Mouse (Mus musculus) kidney, embryonic 14.5 days (tissue): Measurements from ENCODE around the gene Cdc14b. TPM values are rescaled to one million over a fixed set of nuclear protein-coding genes. Genes with fewer than 3 reads are reported as not detected.

Experiments
- ATAC-seq: fragments of 200-750 bp; cut with Nextera tagmentation; 2 replicates; pipeline ENCODE4 v1.8.0; 2017; ENCODE audit warnings: moderate number of reproducible peaks, mild to moderate bottlenecking, moderate TSS enrichment, moderate library complexity; ENCODE audit not compliant: low FRiP score, low TSS enrichment
- H3K27ac ChIP-seq: fragments of 300-500 bp; sonication (generic); 2 replicates; pipeline ENCODE4 v1.5.1; 2014; ENCODE audit warnings: low read depth, mild to moderate bottlenecking, low read length, moderate library complexity, mixed read lengths
- H3K27me3 ChIP-seq: fragments of 300-500 bp; sonication (generic); 2 replicates; pipeline ENCODE4 v1.6.1; 2014; ENCODE audit warnings: mild to moderate bottlenecking, low read length; ENCODE audit not compliant: control insufficient read depth, insufficient read depth
- H3K36me3 ChIP-seq: fragments of 300-500 bp; sonication (generic); 2 replicates; pipeline ENCODE4 v1.6.1; 2014; ENCODE audit warnings: low read length, mixed read lengths; ENCODE audit not compliant: control insufficient read depth, insufficient read depth
- H3K4me1 ChIP-seq: fragments of 300-500 bp; sonication (generic); 2 replicates; pipeline ENCODE4 v1.6.1; 2014; ENCODE audit warnings: low read length, mixed read lengths; ENCODE audit not compliant: control insufficient read depth, insufficient read depth
- H3K4me2 ChIP-seq: fragments of 300-500 bp; sonication (generic); replicated peaks from 2 replicates; pipeline ENCODE4 v1.6.1; 2014; ENCODE audit warnings: low read depth, mild to moderate bottlenecking, low read length
- H3K4me3 ChIP-seq: fragments of 300-500 bp; sonication (generic); 2 replicates; pipeline ENCODE4 v1.5.1; 2014; ENCODE audit warnings: mild to moderate bottlenecking, low read length
- H3K9ac ChIP-seq: fragments of 300-500 bp; sonication (generic); 2 replicates; pipeline ENCODE4 v1.6.1; 2014; ENCODE audit warnings: low read depth, mild to moderate bottlenecking, low read length, moderate library complexity
- H3K9me3 ChIP-seq: fragments of 300-500 bp; sonication (generic); 2 replicates; pipeline ENCODE4 v1.6.1; 2016; ENCODE audit warnings: low read length; ENCODE audit not compliant: control insufficient read depth
- WGBS: fragments of 180-500 bp; shearing (Covaris S2); extraction: QIAGEN DNeasy Blood & Tissue Kit; methylation state at CpG from one replicate; pipeline ENCODE4 v1.1.7; 2014; 5-methylcytosine and 5-hydroxymethylcytosine counted together
- polyA plus RNA-seq: library from polyadenylated mRNA; unstranded; fragments of >200 nt; fragmentation: Nextera tagmentation; extraction: Ambion mirVana; gene quantifications from 2 replicates; pipeline ENCODE4 v1.2.1, GENCODE M21; 2014

Gene Cdc14b
- polyA plus RNA-seq, 1 experiment from 2014 or later: 24.8 TPM

- no peak overlapping the region for H3K27ac ChIP-seq
- no peaks in the 10 kb centered on the region for H3K27me3 ChIP-seq
- H3K4me3 ChIP-seq: no peak overlapping the region
- no peaks in the 10 kb centered on the region for H3K9me3 ChIP-seq
- H3K4me1 ChIP-seq: no peaks in the 10 kb centered on the region
- WGBS: 79% methylated on average over 4 of the region's 4 CpGs
- no peak overlapping the region for H3K4me2 ChIP-seq
- no peak for ATAC-seq
- no peak overlapping the region for H3K9ac ChIP-seq
- peaks cover 5% of the 10 kb centered on the region; the same call in 1 of the 2 replicates for H3K36me3 ChIP-seq
Observed at GRCm38 (mm10) chr13:64198310-64198709, 76.8 kb downstream of the Cdc14b start.

DNA sequence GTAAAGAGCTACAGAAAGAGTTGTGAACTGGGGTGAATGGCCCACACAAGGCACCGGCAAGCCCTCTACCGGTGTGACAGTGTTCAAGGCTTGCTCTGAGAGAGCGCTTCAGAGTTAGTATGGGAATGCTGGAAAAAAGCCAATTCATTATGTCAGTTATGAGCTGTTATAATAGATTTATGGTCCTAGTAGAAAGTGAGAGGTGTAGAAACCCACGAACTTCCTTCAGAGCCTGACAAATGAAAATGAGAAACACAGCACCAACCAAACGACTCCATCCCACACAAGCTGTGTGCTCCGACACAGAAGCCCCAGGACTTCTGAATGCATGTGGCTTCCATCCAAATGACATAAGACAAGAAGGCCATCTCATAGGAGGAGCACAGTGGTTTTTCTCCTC is 77.2 kb downstream of the Cdc14b start:
- Histone ChIP-seq H3K27ac (no peak overlapping the region), H3K4me3 (no peak overlapping the region), H3K27me3 (no peaks in the 10 kb centered on the region), H3K9ac (no peak overlapping the region), H3K36me3 (peaks cover 5% of the 10 kb centered on the region; the same call in 1 of the 2 replicates), H3K4me2 (no peak overlapping the region), H3K4me1 (no peaks in the 10 kb centered on the region), H3K9me3 (no peaks in the 10 kb centered on the region)
- 79% methylated on average over 6 of the region's 6 CpGs for WGBS
- no peak for ATAC-seq

DNA sequence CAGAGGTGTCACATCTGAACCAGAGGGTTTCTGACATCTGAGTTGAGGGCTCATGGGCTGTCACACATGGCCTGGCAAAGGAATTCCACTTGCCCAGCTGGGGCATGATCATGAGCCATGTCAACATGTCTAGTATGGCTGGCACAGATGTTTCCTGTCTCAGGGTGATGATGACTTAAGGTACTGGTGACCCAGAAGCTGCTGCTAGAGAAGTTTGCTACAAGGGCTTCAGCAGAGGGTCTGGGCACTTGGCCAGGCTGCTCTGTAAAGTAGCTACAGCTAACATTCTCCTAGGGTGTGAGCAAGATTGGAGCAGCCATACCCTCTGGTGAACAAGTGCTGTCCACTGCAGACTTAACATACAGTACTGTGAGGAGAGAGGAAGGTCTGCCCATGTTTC is 88.0 kb downstream of the Cdc14b start:
- Histone ChIP-seq H3K9me3 (no peaks in the 10 kb centered on the region), H3K27ac (no peak overlapping the region), H3K9ac (no peak overlapping the region), H3K36me3 (peaks cover 16% of the 10 kb centered on the region), H3K4me1 (no peaks in the 10 kb centered on the region), H3K4me2 (no peak overlapping the region), H3K4me3 (no peak overlapping the region), H3K27me3 (no peaks in the 10 kb centered on the region)
- ATAC-seq: no peak

GRCm38 (mm10) chr13:64186516-64186915 is 88.6 kb downstream of the Cdc14b start:
- Histone ChIP-seq H3K4me1 (no peaks in the 10 kb centered on the region), H3K36me3 (peaks cover 18% of the 10 kb centered on the region), H3K27ac (no peak overlapping the region), H3K4me2 (no peak overlapping the region), H3K27me3 (no peaks in the 10 kb centered on the region), H3K4me3 (no peak overlapping the region), H3K9ac (no peak overlapping the region), H3K9me3 (no peaks in the 10 kb centered on the region)
- no peak for ATAC-seq
- WGBS: 94% methylated on average over 4 of the region's 4 CpGs

- Histone ChIP-seq H3K27me3 (no peaks in the 10 kb centered on the region), H3K36me3 (peaks cover 18% of the 10 kb centered on the region), H3K4me1 (no peaks in the 10 kb centered on the region), H3K9me3 (no peaks in the 10 kb centered on the region), H3K4me2 (no peak overlapping the region), H3K9ac (no peak overlapping the region), H3K4me3 (no peak overlapping the region), H3K27ac (no peak overlapping the region)
- WGBS: 87% methylated on average over 9 of the region's 9 CpGs
- no peak for ATAC-seq
Observed at GRCm38 (mm10) chr13:64185586-64185985, 89.5 kb downstream of the Cdc14b start.

DNA sequence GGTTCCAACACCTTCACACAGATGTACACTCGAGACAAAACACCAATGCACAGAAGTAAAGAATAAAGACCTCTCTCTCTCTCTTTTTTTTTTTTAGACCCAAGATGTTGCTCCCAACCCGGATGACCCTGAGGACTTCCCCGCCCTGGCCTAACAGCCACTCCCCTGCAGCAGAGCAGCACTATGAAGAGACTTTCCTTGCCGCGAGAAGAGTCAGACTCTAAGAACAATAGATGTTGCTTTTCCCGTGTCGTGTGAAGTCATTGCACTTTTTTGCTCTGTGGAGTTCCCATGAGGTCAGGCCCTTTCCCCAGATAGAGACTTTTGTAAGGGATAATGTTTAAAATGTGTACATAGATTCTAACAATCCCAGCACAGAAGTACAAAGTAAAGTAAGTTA is 89.9 kb downstream of the Cdc14b start:
- ATAC-seq: no peak
- Histone ChIP-seq H3K27me3 (no peaks in the 10 kb centered on the region), H3K4me3 (no peak overlapping the region), H3K9ac (no peak overlapping the region), H3K9me3 (no peaks in the 10 kb centered on the region), H3K36me3 (peaks cover 18% of the 10 kb centered on the region), H3K4me2 (no peak overlapping the region), H3K27ac (no peak overlapping the region), H3K4me1 (no peaks in the 10 kb centered on the region)
- WGBS: 83% methylated on average over 7 of the region's 7 CpGs

GRCm38 (mm10) chr13:64184361-64184760 is 90.7 kb downstream of the Cdc14b start:
- ATAC-seq: no peak
- WGBS: 89% methylated on average over 10 of the region's 10 CpGs
- peaks cover 18% of the 10 kb centered on the region for H3K36me3 ChIP-seq
- no peaks in the 10 kb centered on the region for H3K27me3 ChIP-seq
- no peaks in the 10 kb centered on the region for H3K4me1 ChIP-seq
- H3K4me2 ChIP-seq: no peak overlapping the region
- no peak overlapping the region for H3K4me3 ChIP-seq
- no peak overlapping the region for H3K27ac ChIP-seq
- no peak overlapping the region for H3K9ac ChIP-seq
- H3K9me3 ChIP-seq: no peaks in the 10 kb centered on the region

DNA sequence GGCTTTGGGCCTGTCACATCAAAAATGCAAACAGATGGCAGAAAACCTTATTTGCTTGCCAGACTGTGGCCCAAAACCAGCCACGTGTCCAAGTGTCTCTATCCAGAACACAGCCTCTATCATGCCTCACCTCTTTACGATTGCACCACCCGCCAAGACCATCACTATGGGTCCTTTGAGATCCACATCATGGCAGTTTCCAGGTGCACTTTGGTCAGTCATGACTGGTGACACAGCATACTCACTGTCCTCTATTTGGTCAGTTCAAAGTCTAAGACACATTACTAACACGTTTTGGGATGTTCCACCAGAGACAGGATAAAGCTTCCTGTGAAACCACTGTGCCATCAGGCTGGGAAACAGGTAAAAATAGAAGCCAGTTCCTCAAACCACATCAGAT is 91.5 kb downstream of the Cdc14b start:
- Histone ChIP-seq H3K27ac (no peak overlapping the region), H3K27me3 (no peaks in the 10 kb centered on the region), H3K9ac (no peak overlapping the region), H3K36me3 (peaks cover 18% of the 10 kb centered on the region), H3K4me2 (no peak overlapping the region), H3K4me1 (no peaks in the 10 kb centered on the region), H3K4me3 (no peak overlapping the region), H3K9me3 (no peaks in the 10 kb centered on the region)
- no peak for ATAC-seq
- 84% methylated on average over 4 of the region's 4 CpGs for WGBS

DNA sequence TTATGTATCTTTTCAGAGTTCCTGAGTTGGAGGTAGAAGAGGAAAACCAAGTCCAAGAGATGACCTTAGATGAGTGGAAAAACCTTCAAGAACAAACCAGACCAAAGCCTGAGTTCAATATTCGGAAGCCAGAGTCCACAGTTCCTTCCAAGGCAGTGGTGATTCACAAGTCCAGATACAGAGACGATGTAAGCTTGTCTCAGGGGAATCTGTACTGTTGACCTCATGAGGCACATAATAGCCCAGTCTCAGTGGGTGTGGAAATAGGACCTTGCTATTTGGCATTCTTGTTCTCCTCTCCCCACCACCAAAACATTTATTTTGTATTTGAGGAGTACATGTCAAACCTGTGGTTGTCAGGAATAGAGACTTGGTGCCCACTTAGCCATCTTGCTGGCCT is 93.0 kb downstream of the Cdc14b start:
- no peaks in the 10 kb centered on the region for H3K9me3 ChIP-seq
- peaks cover 21% of the 10 kb centered on the region for H3K36me3 ChIP-seq
- H3K4me1 ChIP-seq: no peaks in the 10 kb centered on the region
- no peak overlapping the region for H3K9ac ChIP-seq
- H3K4me2 ChIP-seq: no peak overlapping the region
- H3K27me3 ChIP-seq: no peaks in the 10 kb centered on the region
- H3K4me3 ChIP-seq: no peak overlapping the region
- no peak overlapping the region for H3K27ac ChIP-seq
- WGBS: 77% methylated on average over 2 of the region's 2 CpGs
- ATAC-seq: no peak

- H3K4me3 ChIP-seq: no peak overlapping the region
- no peak for ATAC-seq
- no peaks in the 10 kb centered on the region for H3K4me1 ChIP-seq
- no peaks in the 10 kb centered on the region for H3K27me3 ChIP-seq
- H3K9me3 ChIP-seq: no peaks in the 10 kb centered on the region
- H3K27ac ChIP-seq: no peak overlapping the region
- H3K9ac ChIP-seq: no peak overlapping the region
- 88% methylated on average over 3 of the region's 3 CpGs for WGBS
- peaks cover 21% of the 10 kb centered on the region for H3K36me3 ChIP-seq
- H3K4me2 ChIP-seq: no peak overlapping the region
Observed at GRCm38 (mm10) chr13:64180888-64181287, 94.2 kb downstream of the Cdc14b start.
